Comparison of ENCODE assay signal across 8 mouse cellular contexts in genomic region chr11:75733227-75733940, GRCm38 (mm10). TPM values are rescaled to one million over a fixed set of nuclear protein-coding genes. Genes with fewer than 3 reads are reported as not detected.
DNase-seq lines count a peak whose midpoint lies in the region; ATAC-seq lines count a peak whose summit lies in the region.

No protein-coding gene starts in this region.

- H3K9me3 ChIP-seq in embryonic facial prominence, embryonic 15.5 days (replicated peaks) = no peaks in the 10 kb centered on the region
- H3K9me3 ChIP-seq in neural tube, embryonic 14.5 days (ENCODE audit: control insufficient read depth, low read length) = no peaks in the 10 kb centered on the region

- peak; percentile 66 for ATAC-seq in embryonic facial prominence, embryonic 15.5 days (ENCODE audit: insufficient number of reproducible peaks, low FRiP score, low TSS enrichment, low read depth)
- ATAC-seq in neural tube, embryonic 14.5 days (ENCODE audit: low read depth) = peak; percentile 58

- H3K27me3 ChIP-seq in embryonic facial prominence, embryonic 15.5 days = no peaks in the 10 kb centered on the region
- H3K27me3 ChIP-seq in neural tube, embryonic 14.5 days (ENCODE audit: control insufficient read depth, insufficient read depth, low read length) = no peaks in the 10 kb centered on the region

- H3K9ac ChIP-seq in embryonic facial prominence, embryonic 15.5 days = peak overlapping the region; percentile 97
- H3K9ac ChIP-seq in neural tube, embryonic 14.5 days (replicated peaks; ENCODE audit: low read depth, low read length) = peak overlapping the region; percentile 98

- under 1% methylated on average over 50 of the region's 52 CpGs for WGBS in embryonic facial prominence, embryonic 15.5 days
- under 1% methylated on average over 42 of the region's 52 CpGs for WGBS in neural tube, embryonic 14.5 days

- peak overlapping the region; percentile 59 for H3K4me2 ChIP-seq in embryonic facial prominence, embryonic 15.5 days (replicated peaks)
- H3K4me2 ChIP-seq in neural tube, embryonic 14.5 days (ENCODE audit: low read depth, low read length) = peak overlapping the region; percentile 80

- no peaks in the 10 kb centered on the region for H3K36me3 ChIP-seq in embryonic facial prominence, embryonic 15.5 days
- H3K36me3 ChIP-seq in neural tube, embryonic 14.5 days (ENCODE audit: control insufficient read depth, insufficient read depth, low read length) = no peaks in the 10 kb centered on the region

- H3K27ac ChIP-seq in embryonic facial prominence, embryonic 15.5 days (replicated peaks) = peak overlapping the region; percentile 97
- H3K27ac ChIP-seq in neural tube, embryonic 14.5 days (ENCODE audit: low read depth, low read length) = peak overlapping the region; percentile 100

- DNase-seq in A20 (ENCODE audit: low read depth, low spot score) (peak; percentile 78), adipocyte (ENCODE audit: low spot score) (peak; percentile 52)
- peak; percentile 83 to 86 for DNase-seq in heart, adult 9 months (ENCODE audit: low spot score in 2 of 2)
- peak; percentile 85 for DNase-seq in kidney, postnatal 14 days
- peak; percentile 76 to 79 for DNase-seq in lung, adult 18-20 months
- DNase-seq in thymus, postnatal 10 days (ENCODE audit: low spot score in 2 of 2) = peak; percentile 61 to 66

- peak overlapping the region; percentile 82 for H3K4me3 ChIP-seq in embryonic facial prominence, embryonic 15.5 days (replicated peaks)
- peak overlapping the region; percentile 88 for H3K4me3 ChIP-seq in neural tube, embryonic 14.5 days (ENCODE audit: low read depth, low read length)

- peaks cover 44% of the 10 kb centered on the region for H3K4me1 ChIP-seq in embryonic facial prominence, embryonic 15.5 days
- peaks cover 39% of the 10 kb centered on the region for H3K4me1 ChIP-seq in neural tube, embryonic 14.5 days (ENCODE audit: control insufficient read depth, insufficient read depth, low read length)

RNA-seq across cellular contexts. Expression of gene Ywhae, which starts 0.7 kb away (rescaled TPM):
- 742 and 749 TPM in 2 replicates for polyA plus RNA-seq in embryonic facial prominence, embryonic 15.5 days (2015; fragmentation: Nextera tagmentation; extraction: Ambion mirVana)
- 1,519 and 1,581 TPM in 2 replicates for polyA plus RNA-seq in neural tube, embryonic 14.5 days (2014; fragmentation: Nextera tagmentation; extraction: Ambion mirVana)

RNA-seq across cellular contexts. Expression of gene Crk, which starts 54.3 kb away (rescaled TPM):
- 105 and 112 TPM in 2 replicates for polyA plus RNA-seq in embryonic facial prominence, embryonic 15.5 days (2015; fragmentation: Nextera tagmentation; extraction: Ambion mirVana)
- polyA plus RNA-seq in neural tube, embryonic 14.5 days (2014; fragmentation: Nextera tagmentation; extraction: Ambion mirVana) = 96.5 and 120 TPM in 2 replicates

Comparison
In these comparisons a context has a peak if more than half of its experiments do, and no peak if none do; other contexts are left out.
1. Peak in every context shown above with its lines: DNase-seq, ATAC-seq, H3K4me3 ChIP-seq and H3K27ac ChIP-seq.